Mouse (Mus musculus): Measurements from ENCODE around the gene Stn1. TPM values are rescaled to one million over a fixed set of nuclear protein-coding genes. Genes with fewer than 3 reads are reported as not detected.

Stn1 gene
- polyA plus RNA-seq, 1 experiment from 2014 or later = 49.7 TPM

DNA sequence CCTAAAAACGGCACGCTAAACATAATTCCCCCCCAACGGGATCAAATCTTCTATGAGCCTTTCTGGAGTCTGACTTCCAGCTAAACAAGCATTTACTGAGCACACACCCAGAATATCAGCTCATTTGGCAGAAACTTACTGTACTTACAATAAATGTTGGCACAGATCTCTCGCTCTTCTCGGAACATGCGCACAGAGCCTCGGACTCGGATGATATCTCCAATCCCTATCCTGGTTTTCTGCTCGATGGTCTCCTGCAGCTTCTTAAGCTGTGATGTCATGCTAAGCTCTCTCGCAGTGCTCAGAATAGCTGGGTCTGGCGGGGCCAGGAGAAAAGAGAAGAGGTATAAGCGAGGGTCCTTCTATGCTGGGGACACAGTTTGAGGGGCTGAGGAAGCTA, 20.4 kb downstream of the Stn1 start:
- 86% methylated on average over 12 of the region's 12 CpGs for WGBS
- Histone ChIP-seq H3K4me1 (ENCODE audit: control insufficient read depth, insufficient read depth, low read length) (peaks cover 17% of the 10 kb centered on the region; the same call in 1 of the 2 replicates), H3K27me3 (ENCODE audit: control insufficient read depth, insufficient read depth, low read length) (no peaks in the 10 kb centered on the region), H3K9ac (ENCODE audit: low read length) (no peak overlapping the region), H3K27ac (ENCODE audit: low read length) (no peak overlapping the region), H3K4me3 (replicated peaks; ENCODE audit: low read length) (no peak overlapping the region), H3K9me3 (replicated peaks; ENCODE audit: control insufficient read depth, low read length) (no peaks in the 10 kb centered on the region), H3K36me3 (ENCODE audit: control insufficient read depth, insufficient read depth, low read length) (no peaks in the 10 kb centered on the region), H3K4me2 (ENCODE audit: low read depth, low read length) (no peak overlapping the region)
- no peak for ATAC-seq (ENCODE audit: insufficient read depth, low FRiP score)

DNA sequence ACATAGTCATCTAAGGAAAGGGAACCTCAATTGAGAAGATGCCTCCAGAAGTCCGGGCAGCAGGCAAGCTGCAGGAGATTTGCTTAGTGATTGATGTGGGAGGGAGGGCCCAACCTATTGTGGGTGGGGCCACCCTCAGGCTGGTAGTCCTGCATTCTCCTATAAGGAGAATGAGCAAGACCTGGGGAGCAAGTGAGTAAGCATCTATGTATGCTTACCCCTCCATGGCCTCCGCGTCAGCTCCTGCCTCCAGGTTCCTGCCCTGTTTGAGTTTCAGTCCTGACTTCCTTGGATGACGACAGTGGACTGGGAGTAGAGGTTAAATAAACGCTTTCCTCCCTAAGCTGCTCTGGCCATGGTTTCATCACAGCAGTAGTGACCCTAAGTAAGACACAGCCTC, 22.2 kb downstream of the Stn1 start:
- no peaks in the 10 kb centered on the region for H3K9me3 ChIP-seq (replicated peaks; ENCODE audit: control insufficient read depth, low read length)
- 0 out of 2 replicates have a peak overlapping the region, but pooled peaks have one; percentile 14 for H3K9ac ChIP-seq (ENCODE audit: low read length)
- H3K4me3 ChIP-seq (replicated peaks; ENCODE audit: low read length) = no peak overlapping the region
- H3K4me1 ChIP-seq (ENCODE audit: control insufficient read depth, insufficient read depth, low read length) = peaks cover 27% of the 10 kb centered on the region
- ATAC-seq (ENCODE audit: insufficient read depth, low FRiP score) = peak; percentile 80
- H3K27ac ChIP-seq (ENCODE audit: low read length) = peak overlapping the region; percentile 76
- no peaks in the 10 kb centered on the region for H3K27me3 ChIP-seq (ENCODE audit: control insufficient read depth, insufficient read depth, low read length)
- H3K36me3 ChIP-seq (ENCODE audit: control insufficient read depth, insufficient read depth, low read length) = 0 out of 2 replicates have a peak, but pooled peaks cover 4% of the 10 kb centered on the region
- H3K4me2 ChIP-seq (ENCODE audit: low read depth, low read length) = 0 out of 2 replicates have a peak overlapping the region, but pooled peaks have one; percentile 5
- 41% methylated on average over 5 of the region's 5 CpGs for whole genome bisulfite sequencing

- ATAC-seq (ENCODE audit: insufficient read depth, low FRiP score) = no peak
- H3K4me1 ChIP-seq (ENCODE audit: control insufficient read depth, insufficient read depth, low read length) = peaks cover 41% of the 10 kb centered on the region
Observed at GRCm38 (mm10) chr19:47513618-47513897, 23.7 kb downstream of the Stn1 start.

DNA sequence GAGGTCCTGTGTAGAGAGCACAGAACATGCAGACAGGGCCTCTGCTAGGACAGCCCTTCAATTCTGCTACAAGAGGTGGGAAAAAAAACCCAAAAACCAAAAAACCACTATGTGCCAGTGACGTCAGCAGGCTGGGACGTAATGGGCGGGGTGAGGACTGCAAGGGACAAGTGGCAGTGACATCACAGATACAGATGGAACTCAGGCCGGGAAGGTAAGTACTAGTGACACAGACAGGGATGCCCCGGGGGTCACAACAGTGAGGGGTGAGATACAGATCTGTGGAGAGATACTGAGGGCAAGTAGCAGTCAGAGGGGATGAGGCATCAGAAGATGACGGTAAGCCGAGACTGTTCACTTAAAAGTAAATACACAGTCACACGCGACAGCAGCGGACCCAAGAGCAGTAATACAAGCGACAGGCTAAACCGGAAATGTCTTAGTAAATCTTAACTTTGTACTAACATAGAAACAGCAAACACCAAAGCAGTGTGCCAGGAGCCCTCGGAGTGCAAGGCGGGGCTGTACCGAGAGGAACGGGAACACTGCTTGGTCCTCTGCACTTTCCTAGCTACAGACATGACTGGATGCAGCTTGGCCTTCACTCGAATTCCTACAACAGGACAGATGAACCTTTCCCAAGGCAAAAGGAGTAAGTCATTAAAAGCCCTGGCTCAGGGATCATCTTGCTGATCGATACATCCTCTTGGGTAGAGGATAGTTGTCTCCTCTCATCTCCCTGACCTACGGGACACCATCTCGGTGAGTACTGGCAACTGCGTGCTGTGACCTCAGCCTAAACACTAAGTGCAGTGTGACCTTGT, 24.3 kb downstream of the Stn1 start:
- Histone ChIP-seq H3K9ac (ENCODE audit: low read length) (peak overlapping the region; percentile 24; the same call in 1 of the 2 replicates), H3K4me1 (ENCODE audit: control insufficient read depth, insufficient read depth, low read length) (peaks cover 46% of the 10 kb centered on the region), H3K27me3 (ENCODE audit: control insufficient read depth, insufficient read depth, low read length) (no peaks in the 10 kb centered on the region), H3K4me2 (ENCODE audit: low read depth, low read length) (peak overlapping the region; percentile 16; the same call in 1 of the 2 replicates), H3K27ac (ENCODE audit: low read length) (peak overlapping the region; percentile 66), H3K36me3 (ENCODE audit: control insufficient read depth, insufficient read depth, low read length) (0 out of 2 replicates have a peak, but pooled peaks cover 4% of the 10 kb centered on the region), H3K9me3 (replicated peaks; ENCODE audit: control insufficient read depth, low read length) (no peaks in the 10 kb centered on the region), H3K4me3 (replicated peaks; ENCODE audit: low read length) (peak overlapping the region; percentile 15; the same call in 1 of the 2 replicates)
- WGBS = 56% methylated on average over 21 of the region's 21 CpGs
- ATAC-seq (ENCODE audit: insufficient read depth, low FRiP score) = no peak

More at GRCm38 (mm10) chr19:47513618-47513897, 23.7 kb downstream of the Stn1 start:
- Histone ChIP-seq H3K9ac (ENCODE audit: low read length) (peak overlapping the region; percentile 24; the same call in 1 of the 2 replicates), H3K9me3 (replicated peaks; ENCODE audit: control insufficient read depth, low read length) (no peaks in the 10 kb centered on the region), H3K27me3 (ENCODE audit: control insufficient read depth, insufficient read depth, low read length) (no peaks in the 10 kb centered on the region), H3K27ac (ENCODE audit: low read length) (peak overlapping the region; percentile 66), H3K4me3 (replicated peaks; ENCODE audit: low read length) (peak overlapping the region; percentile 15; the same call in 1 of the 2 replicates), H3K36me3 (ENCODE audit: control insufficient read depth, insufficient read depth, low read length) (0 out of 2 replicates have a peak, but pooled peaks cover 4% of the 10 kb centered on the region), H3K4me2 (ENCODE audit: low read depth, low read length) (peak overlapping the region; percentile 16; the same call in 1 of the 2 replicates)
- 77% methylated on average over 4 of the region's 4 CpGs for WGBS

DNA sequence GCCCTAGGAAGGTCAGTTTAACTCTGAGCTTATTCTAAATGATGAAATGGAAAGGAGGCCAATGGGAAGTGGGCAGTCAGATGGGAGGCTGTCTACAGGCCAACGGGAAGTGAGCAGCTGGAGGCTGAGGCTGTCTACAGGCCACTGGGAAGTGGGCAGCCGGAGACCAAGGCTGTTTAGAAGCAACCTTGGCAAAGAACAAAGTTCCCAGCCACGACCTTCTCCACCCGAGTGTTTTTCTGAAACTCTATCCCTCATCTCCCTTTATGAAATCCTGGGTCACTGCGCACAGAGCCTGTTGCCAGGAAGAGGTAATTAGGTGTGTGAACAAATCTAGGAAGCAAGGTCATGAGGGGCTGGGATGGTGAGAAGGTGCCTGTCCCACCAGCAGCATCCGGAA, 25.3 kb downstream of the Stn1 start:
- no peak overlapping the region for H3K4me2 ChIP-seq (ENCODE audit: low read depth, low read length)
- H3K27me3 ChIP-seq (ENCODE audit: control insufficient read depth, insufficient read depth, low read length) = no peaks in the 10 kb centered on the region
- peak overlapping the region; percentile 93 for H3K27ac ChIP-seq (ENCODE audit: low read length)
- 0 out of 2 replicates have a peak, but pooled peaks cover 4% of the 10 kb centered on the region for H3K36me3 ChIP-seq (ENCODE audit: control insufficient read depth, insufficient read depth, low read length)
- no peak overlapping the region for H3K4me3 ChIP-seq (replicated peaks; ENCODE audit: low read length)
- peaks cover 54% of the 10 kb centered on the region for H3K4me1 ChIP-seq (ENCODE audit: control insufficient read depth, insufficient read depth, low read length)
- no peaks in the 10 kb centered on the region for H3K9me3 ChIP-seq (replicated peaks; ENCODE audit: control insufficient read depth, low read length)
- no peak overlapping the region for H3K9ac ChIP-seq (ENCODE audit: low read length)
- WGBS = 58% methylated on average over 6 of the region's 6 CpGs
- ATAC-seq (ENCODE audit: insufficient read depth, low FRiP score) = no peak

DNA sequence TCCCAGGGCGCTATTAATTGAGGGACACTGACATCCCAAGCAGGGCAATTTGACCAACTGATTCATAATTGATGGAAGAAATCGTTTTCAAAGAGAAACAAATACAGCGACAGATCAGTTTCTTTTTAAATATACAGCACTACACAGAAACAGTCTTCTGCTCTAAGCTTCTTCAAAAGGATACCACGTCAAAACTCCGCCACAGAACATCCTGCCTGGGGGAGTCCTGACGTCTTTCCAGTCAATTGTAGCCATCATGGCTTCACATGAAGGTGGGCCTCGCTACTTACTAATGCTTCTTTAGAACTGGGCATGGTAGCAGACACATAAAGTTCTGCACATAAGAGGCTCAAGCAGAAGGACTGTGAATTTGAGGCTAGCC, 26.0 kb downstream of the Stn1 start:
- H3K4me2 ChIP-seq (ENCODE audit: low read depth, low read length) = no peak overlapping the region
- 75% methylated on average over 7 of the region's 7 CpGs for WGBS

GRCm38 (mm10) chr19:47510473-47511293, 26.6 kb downstream of the Stn1 start:
- peak overlapping the region; percentile 53 for H3K9ac ChIP-seq (ENCODE audit: low read length)
- peak overlapping the region; percentile 17 for H3K4me2 ChIP-seq (ENCODE audit: low read depth, low read length)
- no peaks in the 10 kb centered on the region for H3K9me3 ChIP-seq (replicated peaks; ENCODE audit: control insufficient read depth, low read length)
- no peak overlapping the region for H3K4me3 ChIP-seq (replicated peaks; ENCODE audit: low read length)
- H3K36me3 ChIP-seq (ENCODE audit: control insufficient read depth, insufficient read depth, low read length) = 0 out of 2 replicates have a peak, but pooled peaks cover 4% of the 10 kb centered on the region
- no peak for ATAC-seq (ENCODE audit: insufficient read depth, low FRiP score)
- 42% methylated on average over 25 of the region's 25 CpGs for WGBS
- H3K27ac ChIP-seq (ENCODE audit: low read length) = peak overlapping the region; percentile 93
- peaks cover 54% of the 10 kb centered on the region for H3K4me1 ChIP-seq (ENCODE audit: control insufficient read depth, insufficient read depth, low read length)
- H3K27me3 ChIP-seq (ENCODE audit: control insufficient read depth, insufficient read depth, low read length) = no peaks in the 10 kb centered on the region

More for the DNA sequence above, 26.0 kb downstream of the Stn1 start:
- H3K27ac ChIP-seq (ENCODE audit: low read length) = peak overlapping the region; percentile 93
- H3K4me3 ChIP-seq (replicated peaks; ENCODE audit: low read length) = no peak overlapping the region
- H3K9ac ChIP-seq (ENCODE audit: low read length) = no peak overlapping the region
- H3K4me1 ChIP-seq (ENCODE audit: control insufficient read depth, insufficient read depth, low read length) = peaks cover 54% of the 10 kb centered on the region
- H3K27me3 ChIP-seq (ENCODE audit: control insufficient read depth, insufficient read depth, low read length) = no peaks in the 10 kb centered on the region
- ATAC-seq (ENCODE audit: insufficient read depth, low FRiP score) = no peak
- H3K36me3 ChIP-seq (ENCODE audit: control insufficient read depth, insufficient read depth, low read length) = 0 out of 2 replicates have a peak, but pooled peaks cover 4% of the 10 kb centered on the region
- H3K9me3 ChIP-seq (replicated peaks; ENCODE audit: control insufficient read depth, low read length) = no peaks in the 10 kb centered on the region

- 0 out of 2 replicates have a peak, but pooled peaks cover 4% of the 10 kb centered on the region for H3K36me3 ChIP-seq (ENCODE audit: control insufficient read depth, insufficient read depth, low read length)
- peak overlapping the region; percentile 93 for H3K27ac ChIP-seq (ENCODE audit: low read length)
- 71% methylated on average over 7 of the region's 7 CpGs for WGBS
- H3K9me3 ChIP-seq (replicated peaks; ENCODE audit: control insufficient read depth, low read length) = no peaks in the 10 kb centered on the region
- H3K4me1 ChIP-seq (ENCODE audit: control insufficient read depth, insufficient read depth, low read length) = peaks cover 54% of the 10 kb centered on the region
- no peak overlapping the region for H3K4me2 ChIP-seq (ENCODE audit: low read depth, low read length)
- H3K27me3 ChIP-seq (ENCODE audit: control insufficient read depth, insufficient read depth, low read length) = no peaks in the 10 kb centered on the region
- ATAC-seq (ENCODE audit: insufficient read depth, low FRiP score) = no peak
- H3K9ac ChIP-seq (ENCODE audit: low read length) = peak overlapping the region; percentile 53; the same call in 1 of the 2 replicates
- H3K4me3 ChIP-seq (replicated peaks; ENCODE audit: low read length) = no peak overlapping the region
Observed at GRCm38 (mm10) chr19:47510135-47510472, 27.2 kb downstream of the Stn1 start.
